Mouse (Mus musculus): ENCODE measurements around the gene Myo9b.
"Not testable (repeated sequence)": the region's sequence is repeated elsewhere in the genome, so short reads cannot be mapped to it uniquely, and the experiment has no call there.

Myo9b gene

GRCm38 (mm10) chr8:71296188-71296621 lies 23.7 kb downstream of the Myo9b start:
- no peak for DNase-seq (ENCODE audit: low read depth, low spot score)

GRCm38 (mm10) chr8:71296784-71297183 lies 24.3 kb downstream of the Myo9b start:
- peak; percentile 27 for DNase-seq (ENCODE audit: low read depth, low spot score)

- DNase-seq (ENCODE audit: low read depth, low spot score), result no peak
Observed at GRCm38 (mm10) chr8:71297439-71297838, 24.9 kb downstream of the Myo9b start.

GRCm38 (mm10) chr8:71299716-71300115 lies 27.2 kb downstream of the Myo9b start:
- DNase-seq (ENCODE audit: low read depth, low spot score), result no peak

GRCm38 (mm10) chr8:71302788-71303187 lies 30.3 kb downstream of the Myo9b start:
- DNase-seq (ENCODE audit: low read depth, low spot score), result no peak

GRCm38 (mm10) chr8:71303632-71304031 lies 31.1 kb downstream of the Myo9b start:
- DNase-seq (ENCODE audit: low read depth, low spot score), result peak; percentile 36

- DNase-seq (ENCODE audit: low read depth, low spot score), result no peak
Observed at GRCm38 (mm10) chr8:71305988-71306387, 33.5 kb downstream of the Myo9b start.

- DNase-seq (ENCODE audit: low read depth, low spot score), result no peak
Observed at GRCm38 (mm10) chr8:71307371-71307770, 34.9 kb downstream of the Myo9b start.

- DNase-seq (ENCODE audit: low read depth, low spot score), result no peak
Observed at GRCm38 (mm10) chr8:71307913-71308312, 35.4 kb downstream of the Myo9b start.

- peak; percentile 52 for DNase-seq (ENCODE audit: low read depth, low spot score)
Observed at GRCm38 (mm10) chr8:71310446-71310845, 37.9 kb downstream of the Myo9b start.

GRCm38 (mm10) chr8:71312700-71313099 lies 40.2 kb downstream of the Myo9b start:
- peak; percentile 73 for DNase-seq (ENCODE audit: low read depth, low spot score)

GRCm38 (mm10) chr8:71313951-71314350 lies 41.4 kb downstream of the Myo9b start:
- DNase-seq (ENCODE audit: low read depth, low spot score), result no peak

- no peak for DNase-seq (ENCODE audit: low read depth, low spot score)
Observed at GRCm38 (mm10) chr8:71315972-71316371, 43.5 kb downstream of the Myo9b start.

GRCm38 (mm10) chr8:71316486-71317031 lies 44.0 kb downstream of the Myo9b start:
- DNase-seq (ENCODE audit: low read depth, low spot score), result no peak

GRCm38 (mm10) chr8:71318610-71319009 lies 46.1 kb downstream of the Myo9b start:
- not testable (repeated sequence) for DNase-seq (ENCODE audit: low read depth, low spot score)

GRCm38 (mm10) chr8:71319760-71320159 lies 47.2 kb downstream of the Myo9b start:
- DNase-seq (ENCODE audit: low read depth, low spot score), result not testable (repeated sequence)

- no peak for DNase-seq (ENCODE audit: low read depth, low spot score)
Observed at GRCm38 (mm10) chr8:71322939-71323338, 50.4 kb downstream of the Myo9b start.

- no peak for DNase-seq (ENCODE audit: low read depth, low spot score)
Observed at GRCm38 (mm10) chr8:71324848-71325247, 52.3 kb downstream of the Myo9b start.

GRCm38 (mm10) chr8:71337834-71338233 lies 65.3 kb downstream of the Myo9b start:
- DNase-seq (ENCODE audit: low read depth, low spot score), result not testable (repeated sequence)

- no peak for DNase-seq (ENCODE audit: low read depth, low spot score)
Observed at GRCm38 (mm10) chr8:71340625-71341024, 68.1 kb downstream of the Myo9b start.

GRCm38 (mm10) chr8:71346581-71346980 lies 74.1 kb downstream of the Myo9b start:
- no peak for DNase-seq (ENCODE audit: low read depth, low spot score)

GRCm38 (mm10) chr8:71351117-71351516 lies 78.6 kb downstream of the Myo9b start:
- no peak for DNase-seq (ENCODE audit: low read depth, low spot score)

- DNase-seq (ENCODE audit: low read depth, low spot score), result no peak
Observed at GRCm38 (mm10) chr8:71351520-71351919, 79.0 kb downstream of the Myo9b start.

GRCm38 (mm10) chr8:71358026-71358425 lies 85.5 kb downstream of the Myo9b start:
- no peak for DNase-seq (ENCODE audit: low read depth, low spot score)
